Mouse (Mus musculus) left cerebral cortex, postnatal 36 days (tissue): ENCODE data around the gene Slc22a15. TPM values are rescaled to one million over a fixed set of nuclear protein-coding genes. Genes with fewer than 3 reads are reported as not detected.
"Not testable (repeated sequence)": the region's sequence is repeated elsewhere in the genome, so short reads cannot be mapped to it uniquely, and the experiment has no call there.

Experiments used
- DNase-seq, 2 experiments: peaks; one replicate each; pipeline ENCODE4 v3.0.0; 2021 to 2022; ENCODE audit warnings: low spot score in 2 of 2, mixed read lengths in 1 of 2
- intact Hi-C: fragments of 180-260 bp; cut with DNase I; formaldehyde crosslinking; loops from one replicate; pipeline ENCODE4 v1.15.1; 2025
- total RNA-seq, 2 experiments: library from RNA; stranded (reverse); gene quantifications; 2 replicates each; pipeline ENCODE4 v1.2.3; 2021

The Slc22a15 gene
- total RNA-seq, 2 experiments from 2014 or later: 7.4 to 9.1 TPM

DNA sequence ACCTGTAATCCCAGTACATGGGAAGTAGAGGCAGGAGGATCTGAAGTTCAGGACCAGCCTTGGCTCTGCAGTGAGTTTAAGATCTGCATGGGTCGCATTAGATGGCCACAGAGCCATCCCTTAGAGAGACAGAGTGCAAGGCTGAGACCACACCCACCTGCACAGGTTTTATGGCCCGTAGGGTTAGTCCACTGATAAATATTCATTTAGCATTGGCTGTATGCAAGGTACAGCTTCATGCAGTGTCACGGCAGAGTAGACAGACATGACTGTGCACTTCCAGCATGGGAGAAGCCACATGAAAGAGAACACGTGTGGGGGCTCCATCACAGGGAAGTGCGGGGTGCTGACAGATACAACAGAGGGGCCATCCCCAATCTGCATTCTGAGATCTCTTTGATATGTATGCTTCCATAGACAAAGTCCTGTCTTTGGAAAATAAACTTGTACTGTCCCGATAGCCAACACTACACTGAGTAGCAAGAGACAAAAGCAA lies 97.0 kb downstream of the Slc22a15 start:
- intact Hi-C loops: no loop called here
- DNase-seq: no peak

GRCm38 (mm10) chr3:101824338-101824737 lies 99.9 kb downstream of the Slc22a15 start:
- no peak for DNase-seq

DNA sequence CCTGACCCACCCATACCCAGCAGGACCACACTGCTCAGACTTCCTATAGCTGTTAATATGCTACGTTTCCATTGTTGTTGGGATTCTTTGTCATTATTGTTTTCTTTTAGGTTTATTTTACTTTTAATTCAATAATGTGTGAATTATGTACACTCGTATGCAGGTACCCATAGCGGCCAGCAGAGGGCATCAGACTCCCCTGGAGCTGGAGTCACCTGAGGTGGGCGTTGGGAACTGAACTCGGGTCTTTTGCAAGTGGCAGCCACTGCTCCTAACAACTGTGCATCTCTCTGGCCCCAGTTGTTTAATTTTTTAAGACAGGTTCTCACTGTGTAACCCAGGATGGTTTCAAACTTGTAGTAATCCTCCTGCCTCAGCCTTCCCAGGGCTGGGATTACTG lies 102.2 kb downstream of the Slc22a15 start:
- intact Hi-C loops: no loop called here
- DNase-seq: no peak

More at GRCm38 (mm10) chr3:101824338-101824737, 99.9 kb downstream of the Slc22a15 start:
- intact Hi-C loops: no loop called here

DNA sequence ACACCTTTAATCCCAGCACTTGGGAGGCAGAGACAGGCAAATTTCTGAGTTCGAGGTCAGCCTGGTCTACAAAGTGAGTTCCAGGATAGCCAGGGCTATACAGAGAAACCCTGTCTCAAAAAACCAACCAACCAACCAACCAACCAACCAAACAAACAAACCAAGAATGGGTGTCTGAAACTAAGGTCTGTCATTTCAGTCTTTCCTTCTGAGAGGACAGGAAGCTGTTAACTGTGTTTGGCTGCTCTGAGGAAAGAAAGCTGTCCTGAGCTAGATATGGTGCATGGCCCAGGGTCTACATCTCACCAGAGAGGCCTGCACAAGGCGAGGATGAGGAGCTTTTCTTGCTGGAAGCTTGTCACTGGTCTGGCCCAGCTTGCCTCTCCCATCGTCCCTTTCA lies 103.5 kb downstream of the Slc22a15 start:
- intact Hi-C loops, DNase-seq: not testable (repeated sequence)

GRCm38 (mm10) chr3:101816006-101816405 lies 108.2 kb downstream of the Slc22a15 start:
- no peak for DNase-seq
- intact Hi-C loops: loop anchor here (10.0 kb wide), 1 partner anchor 841 kb away; no protein-coding TSS in a partner anchor

GRCm38 (mm10) chr3:101814790-101815189 lies 109.5 kb downstream of the Slc22a15 start:
- DNase-seq: no peak
- intact Hi-C loops: loop anchor here (10.0 kb wide), 1 partner anchor 840 kb away; no protein-coding TSS in a partner anchor

DNA sequence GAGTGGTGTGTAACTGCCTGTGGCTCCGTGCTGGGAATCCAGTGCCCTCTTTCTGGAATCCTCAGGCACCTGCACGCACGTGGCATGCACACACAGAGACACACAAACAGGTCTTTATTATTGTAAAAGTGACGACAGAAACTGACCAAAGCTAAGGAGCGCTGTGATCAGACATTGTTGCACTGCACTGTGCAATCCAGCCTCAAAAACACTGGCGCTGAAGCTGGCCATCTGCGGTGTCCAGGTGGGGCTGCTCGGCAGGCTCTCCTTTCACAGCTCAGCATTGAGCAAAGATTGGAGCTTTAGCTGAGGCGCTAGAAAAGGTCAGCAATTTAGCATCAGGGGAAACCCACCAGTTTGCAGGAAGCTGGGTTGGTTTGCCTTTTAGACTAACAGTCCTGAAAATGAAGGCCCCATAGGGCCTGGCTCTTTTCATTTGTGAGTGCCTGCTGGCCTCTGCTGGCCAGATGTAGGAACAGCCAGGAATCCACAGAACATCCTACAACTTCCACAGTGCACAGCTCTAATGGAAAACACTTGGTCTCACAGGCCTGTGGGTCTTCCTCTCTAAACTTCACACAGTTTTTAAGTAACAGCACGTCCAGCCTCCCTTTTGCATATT lies 111.8 kb downstream of the Slc22a15 start:
- intact Hi-C loops: loop anchor here (1.0 to 10.0 kb wide), 3 partner anchors 306 to 838 kb away; no protein-coding TSS in a partner anchor
- DNase-seq: peak; percentile 64 to 66

DNA sequence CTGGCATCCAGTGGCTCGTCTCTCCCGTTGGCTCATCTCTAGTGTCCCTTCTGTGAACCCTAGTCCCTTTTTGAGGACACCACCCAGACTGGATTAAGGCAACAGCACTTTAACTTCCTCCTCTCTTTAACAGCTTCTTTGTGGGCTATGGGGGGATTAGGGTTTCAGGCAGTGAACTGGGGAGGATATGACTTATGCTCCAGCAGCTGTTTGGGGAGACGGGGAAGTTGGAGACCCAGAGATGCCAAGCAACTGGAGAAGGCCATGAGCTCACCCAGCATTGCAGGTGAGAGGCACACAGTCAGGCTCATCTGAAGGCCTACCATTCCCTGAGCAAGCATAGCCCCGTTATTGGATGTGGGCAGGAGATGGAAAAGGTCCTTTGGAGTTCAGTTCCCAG lies 112.3 kb downstream of the Slc22a15 start:
- intact Hi-C loops: loop anchor here (1.0 to 10.0 kb wide), 3 partner anchors 306 to 837 kb away; no protein-coding TSS in a partner anchor
- no peak for DNase-seq

DNA sequence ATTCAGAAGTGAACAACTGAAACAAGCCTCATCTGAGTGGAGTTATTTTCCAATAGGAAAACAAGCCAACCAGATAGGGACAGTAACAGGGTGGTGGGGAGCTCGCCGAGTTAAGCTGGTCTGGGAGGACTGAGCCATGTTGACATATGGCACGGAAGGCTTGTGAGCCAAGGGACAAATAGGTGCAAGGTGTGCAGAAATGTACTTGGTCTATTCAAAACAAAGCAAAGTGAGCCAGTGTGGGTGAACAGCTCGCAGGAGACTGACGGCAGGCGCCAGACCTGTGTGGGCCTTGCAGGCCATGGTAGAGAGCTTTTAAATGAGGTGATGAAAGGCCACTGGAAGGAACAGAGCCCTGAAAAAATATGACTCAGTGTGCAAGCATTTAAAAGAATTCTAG lies 116.6 kb downstream of the Slc22a15 start:
- intact Hi-C loops: loop anchor here (2.0 kb wide), 2 partner anchors 211 to 313 kb away; no protein-coding TSS in a partner anchor
- no peak for DNase-seq

GRCm38 (mm10) chr3:101806941-101807340 lies 117.3 kb downstream of the Slc22a15 start:
- no peak for DNase-seq
- intact Hi-C loops: loop anchor here (1.0 to 2.0 kb wide), 4 partner anchors 206 to 312 kb away; no protein-coding TSS in a partner anchor

DNA sequence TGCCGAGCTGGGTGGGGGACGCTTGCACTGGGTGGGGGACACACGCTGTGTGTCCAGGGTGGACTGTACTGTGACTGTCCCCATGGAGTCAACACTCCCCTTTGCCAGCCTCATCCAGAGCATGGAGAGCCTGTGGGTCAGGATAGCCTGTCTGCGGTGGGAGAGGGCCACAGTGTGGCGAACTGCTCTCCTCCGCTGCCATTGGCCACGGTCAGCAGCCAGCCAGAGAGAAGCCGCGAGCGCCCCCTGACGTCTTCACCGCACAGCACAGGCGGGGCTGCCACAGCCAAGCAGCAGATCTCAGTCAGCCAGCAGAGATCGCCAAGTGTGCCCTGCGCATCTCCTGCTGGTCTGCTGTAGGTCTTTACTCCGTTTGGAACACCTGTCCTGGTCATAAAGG lies 118.1 kb downstream of the Slc22a15 start:
- DNase-seq: peak; percentile 90 to 91
- intact Hi-C loops: loop anchor here (1.0 to 2.0 kb wide), 4 partner anchors 205 to 311 kb away; no protein-coding TSS in a partner anchor

Other genes starting within 250 kb of the Slc22a15 start
- under 1 TPM; 0.32 to 0.36 TPM for gene Mab21l3, start 75.5 kb downstream of the Slc22a15 start, total RNA-seq
- under 1 TPM in 1 of 2 experiments, not detected in 1; 0.29 TPM for gene Nhlh2, start 85.6 kb upstream of the Slc22a15 start, total RNA-seq
- gene Casq2, start 162.0 kb upstream of the Slc22a15 start, total RNA-seq: 1 to 10 TPM; 1.2 TPM